30 mouse cellular contexts compared by ENCODE assay signal in genomic region chr5:5486071-5486470, GRCm38 (mm10). TPM values are rescaled to one million over a fixed set of nuclear protein-coding genes. Genes with fewer than 3 reads are reported as not detected.
DNase-seq lines count a peak whose midpoint lies in the region; ATAC-seq and TF ChIP-seq lines count a peak whose summit lies in the region.
"Had no signal": no experiment of that assay in that cellular context is flagged by ENCODE, and none has a peak within 500 bp of the region (broad histone marks: within the 10 kb centered on the region; RNA-seq: fewer than 3 reads in every experiment).

No protein-coding gene starts in this region.

- 0 out of 2 replicates have a peak, but pooled peaks have one; percentile 8 for TF ChIP-seq CTCF in layer of hippocampus, adult 2 months (conservative IDR thresholded peaks at IDR 0.05)
- TF ChIP-seq CTCF in E14TG2a.4 (conservative IDR thresholded peaks at IDR 0.05; ENCODE audit: low read length): 0 out of 2 replicates have a peak, but pooled peaks have one; percentile 6
- 0 out of 6 replicates have a peak, but pooled peaks of 2 of the 3 experiments have one; percentile 3 to 12 for TF ChIP-seq CTCF in MEL (IDR thresholded peaks at IDR 0.05 in 2 of 3, conservative IDR thresholded peaks at IDR 0.05 in 1 of 3; ENCODE audit: control insufficient read depth in 1 of 3, insufficient read depth in 1 of 3, low read depth in 2 of 3, low read length in 3 of 3, poor library complexity in 1 of 3, severe bottlenecking in 1 of 3)

- intact Hi-C loops in gastrocnemius, postnatal 14 days (cut with DNase I; ENCODE audit: low total_unique reads): no loop called here

- no peaks in the 10 kb centered on the region for H3K79me2 ChIP-seq in MEL (ENCODE audit: control insufficient read depth, insufficient read depth, low read length, poor library complexity)

- H3K27me3 ChIP-seq in E14TG2a.4 (ENCODE audit: insufficient read depth, low read length) (no peaks in the 10 kb centered on the region), MEL (ENCODE audit: control insufficient read depth in 1 of 2, insufficient read depth in 2 of 2, low read length in 2 of 2) (no peaks in the 10 kb centered on the region)
- no peaks in the 10 kb centered on the region for H3K27me3 ChIP-seq in midbrain, embryonic 14.5 days (ENCODE audit: control insufficient read depth, insufficient read depth, low read length)
- H3K27me3 ChIP-seq: forebrain, embryonic 13.5 days; heart, embryonic 12.5 days; heart, embryonic 15.5 days had no signal

- no peak overlapping the region for H3K27ac ChIP-seq in layer of hippocampus, adult 2 months
- no peak overlapping the region for H3K27ac ChIP-seq in MEL (ENCODE audit: control insufficient read depth, low read depth, low read length)
- H3K27ac ChIP-seq in midbrain, embryonic 14.5 days (replicated peaks; ENCODE audit: low read depth, low read length): no peak overlapping the region
- H3K27ac ChIP-seq: forebrain, embryonic 10.5 days; forebrain, embryonic 13.5 days; heart, embryonic 15.5 days; hindbrain, embryonic 14.5 days had no signal

- no peak overlapping the region for H3K9ac ChIP-seq in MEL (ENCODE audit: control insufficient read depth, low read depth, low read length, poor library complexity, severe bottlenecking)
- no peak overlapping the region for H3K9ac ChIP-seq in midbrain, embryonic 14.5 days (replicated peaks; ENCODE audit: low read length)
- H3K9ac ChIP-seq: forebrain, embryonic 13.5 days; heart, embryonic 12.5 days; heart, embryonic 15.5 days; hindbrain, embryonic 14.5 days had no signal

- TF ChIP-seq RAD21 in MEL (IDR thresholded peaks at IDR 0.05; ENCODE audit: low read depth, low read length): no peak; the same call in 1 of the 2 replicates

- H3K4me1 ChIP-seq in E14TG2a.4 (replicated peaks; ENCODE audit: low read depth, low read length) (peaks cover 8% of the 10 kb centered on the region), MEL (ENCODE audit: control insufficient read depth in 1 of 2, insufficient read depth in 2 of 2, low read length in 2 of 2) (no peaks in the 10 kb centered on the region)
- H3K4me1 ChIP-seq in midbrain, embryonic 14.5 days (ENCODE audit: control insufficient read depth, insufficient read depth, low read length): no peaks in the 10 kb centered on the region
- H3K4me1 ChIP-seq: forebrain, embryonic 10.5 days; forebrain, embryonic 13.5 days; heart, embryonic 12.5 days; heart, embryonic 15.5 days had no signal

- no peak overlapping the region for H3K4me3 ChIP-seq in layer of hippocampus, adult 2 months
- H3K4me3 ChIP-seq in E14TG2a.4 (replicated peaks; ENCODE audit: low read length) (no peak overlapping the region), MEL (ENCODE audit: control insufficient read depth in 1 of 2, insufficient read depth in 1 of 2, low read depth in 2 of 2, low read length in 2 of 2) (no peak overlapping the region)
- H3K4me3 ChIP-seq in midbrain, embryonic 14.5 days (replicated peaks; ENCODE audit: low read depth, low read length): no peak overlapping the region
- H3K4me3 ChIP-seq: forebrain, embryonic 10.5 days; forebrain, embryonic 13.5 days; heart, embryonic 12.5 days; heart, embryonic 15.5 days had no signal

- ATAC-seq in midbrain, embryonic 14.5 days (ENCODE audit: low FRiP score, low TSS enrichment): no peak
- ATAC-seq: forebrain, embryonic 13.5 days; forebrain, embryonic 16.5 days had no signal

- no peak overlapping the region for H3K4me2 ChIP-seq in midbrain, embryonic 14.5 days (ENCODE audit: low read length)
- H3K4me2 ChIP-seq: forebrain, embryonic 13.5 days; heart, embryonic 12.5 days; heart, embryonic 15.5 days; hindbrain, embryonic 14.5 days had no signal

- DNase-seq in layer of hippocampus, adult 2 months (ENCODE audit: low spot score in 2 of 2): no peak
- DNase-seq in layer of hippocampus, adult 18-20 months (ENCODE audit: low spot score in 2 of 2): no peak
- DNase-seq in MEL (ENCODE audit: low read depth, low spot score): peak; percentile 16
- no peak for DNase-seq in midbrain, embryonic 14.5 days
- no peak for DNase-seq in gastrocnemius, postnatal 10 days
- no peak for DNase-seq in gastrocnemius, postnatal 14 days
- DNase-seq: adrenal gland, postnatal 10 days; adrenal gland, postnatal 36 days; cerebellum, adult 18-20 months; cerebellum, postnatal 10 days; gastrocnemius, postnatal 25 days; heart, adult 18-20 months; heart, postnatal 10 days; heart, postnatal 36 days; kidney, adult 11 months; kidney, adult 8-10 months had no signal

- no peaks in the 10 kb centered on the region for H3K36me3 ChIP-seq in E14TG2a.4 (ENCODE audit: insufficient read depth, low read length)
- no peaks in the 10 kb centered on the region for H3K36me3 ChIP-seq in MEL (ENCODE audit: control insufficient read depth in 1 of 2, insufficient read depth in 2 of 2, low read length in 2 of 2)
- no peaks in the 10 kb centered on the region for H3K36me3 ChIP-seq in midbrain, embryonic 14.5 days (ENCODE audit: control insufficient read depth, insufficient read depth, low read length)
- H3K36me3 ChIP-seq: forebrain, embryonic 10.5 days; G1E; heart, embryonic 12.5 days; heart, embryonic 15.5 days had no signal

- 35% methylated on average over 3 of the region's 3 CpGs for WGBS in midbrain, embryonic 14.5 days

- no peaks in the 10 kb centered on the region for H3K9me3 ChIP-seq in E14TG2a.4 (ENCODE audit: low read length)
- H3K9me3 ChIP-seq in MEL (replicated peaks; ENCODE audit: insufficient read depth, low read length): no peaks in the 10 kb centered on the region
- no peaks in the 10 kb centered on the region for H3K9me3 ChIP-seq in midbrain, embryonic 14.5 days (ENCODE audit: control insufficient read depth, low read length)
- H3K9me3 ChIP-seq: forebrain, embryonic 10.5 days; forebrain, embryonic 13.5 days; G1E; heart, embryonic 12.5 days; heart, embryonic 15.5 days had no signal

- TF ChIP-seq EP300 in MEL (IDR thresholded peaks at IDR 0.05; ENCODE audit: low read depth in 1 of 2, low read length in 2 of 2): no peak

- no peak for TF ChIP-seq POLR2A in MEL (IDR thresholded peaks at IDR 0.05; ENCODE audit: control insufficient read depth in 1 of 2, insufficient read depth in 1 of 2, low read depth in 1 of 2, low read length in 2 of 2, poor library complexity in 1 of 2)

TF ChIP-seq in MEL, 35 proteins besides CTCF, POLR2A, EP300 and RAD21:
- TF ChIP-seq HCFC1 (IDR thresholded peaks at IDR 0.05; ENCODE audit: low read depth, low read length): no peak
- no peak for TF ChIP-seq USF2 (IDR thresholded peaks at IDR 0.05; ENCODE audit: borderline replicate concordance in 1 of 2, insufficient read depth in 1 of 2, low read depth in 1 of 2, low read length in 2 of 2)
- no peak for TF ChIP-seq ELF1 (IDR thresholded peaks at IDR 0.05; ENCODE audit: low read depth, low read length)
- TF ChIP-seq CHD1 (IDR thresholded peaks at IDR 0.05; ENCODE audit: low read depth, low read length): no peak
- no peak for TF ChIP-seq NELFE (IDR thresholded peaks at IDR 0.05; ENCODE audit: low read depth, low read length)
- TF ChIP-seq ZNF384 (IDR thresholded peaks at IDR 0.05; ENCODE audit: low read depth, low read length): no peak

RNA-seq across cellular contexts. Expression of gene 1700015F17Rik, which starts 7.1 kb away (rescaled TPM):
- not detected for total RNA-seq in layer of hippocampus, adult 2 months (2021)
- not detected for total RNA-seq in layer of hippocampus, adult 18-20 months (2021)
- not detected in 2 replicates for total RNA-seq in MEL (2012; rRNA removed)
- polyA plus RNA-seq in MEL (2012; ENCODE audit: insufficient read depth in 1 of 2, insufficient read length in 2 of 2, low read depth in 1 of 2, low replicate concordance in 2 of 2, missing spikeins in 1 of 2): not detected
- not detected in 2 replicates for polyA plus RNA-seq in midbrain, embryonic 14.5 days (2014; fragmentation: Nextera tagmentation; extraction: Ambion mirVana)
- total RNA-seq in gastrocnemius, postnatal 10 days (2021): not detected
- total RNA-seq in gastrocnemius, postnatal 14 days (2021): not detected
- total RNA-seq: adrenal gland, adult 18-20 months; adrenal gland, postnatal 10 days; adrenal gland, postnatal 36 days; G1E; gastrocnemius, adult 18-20 months; gastrocnemius, postnatal 25 days; heart, adult 18-20 months; heart, postnatal 10 days; heart, postnatal 36 days had no signal
- polyA plus RNA-seq: embryonic facial prominence, embryonic 11.5 days; embryonic facial prominence, embryonic 14.5 days; forebrain, embryonic 10.5 days; forebrain, embryonic 13.5 days; forebrain, embryonic 16.5 days; G1E; heart, embryonic 12.5 days; heart, embryonic 15.5 days; hindbrain, embryonic 11.5 days; hindbrain, embryonic 14.5 days; intestine, embryonic 14.5 days had no signal

RNA-seq across cellular contexts. Expression of gene Cldn12, which starts 28.7 kb away (rescaled TPM):
- 10 to 100 TPM; 32.0 to 33.5 TPM for total RNA-seq in layer of hippocampus, adult 2 months (2021)
- 10 to 100 TPM; 25.8 to 31.2 TPM for total RNA-seq in layer of hippocampus, adult 18-20 months (2021)
- 3.2 and 4.0 TPM in 2 replicates for total RNA-seq in MEL (2012; rRNA removed)
- polyA plus RNA-seq in MEL (2012; ENCODE audit: insufficient read depth in 1 of 2, insufficient read length in 2 of 2, low read depth in 1 of 2, low replicate concordance in 2 of 2, missing spikeins in 1 of 2): 1 to 10 TPM in 1 of 2 experiments, not detected in 1; 4.7 TPM
- 13.9 and 19.1 TPM in 2 replicates for polyA plus RNA-seq in midbrain, embryonic 14.5 days (2014; fragmentation: Nextera tagmentation; extraction: Ambion mirVana)
- total RNA-seq in gastrocnemius, postnatal 10 days (2021): 10 to 100 TPM; 13.6 to 14.2 TPM
- total RNA-seq in gastrocnemius, postnatal 14 days (2021): 10 to 100 TPM in 1 of 2 experiments, 1 to 10 TPM in 1; 9.3 to 11.2 TPM
